Mouse (Mus musculus): ENCODE data around the gene Adgb. TPM values are rescaled to one million over a fixed set of nuclear protein-coding genes. Genes with fewer than 3 reads are reported as not detected.

Gene Adgb
- polyA plus RNA-seq, 1 experiment from 2014 or later = 0.27 TPM

- Histone ChIP-seq H3K27ac (no peak overlapping the region), H3K9me3 (replicated peaks) (no peaks in the 10 kb centered on the region), H3K4me2 (no peak overlapping the region), H3K27me3 (no peaks in the 10 kb centered on the region), H3K4me1 (replicated peaks) (no peaks in the 10 kb centered on the region), H3K9ac (no peak overlapping the region), H3K36me3 (no peaks in the 10 kb centered on the region), H3K4me3 (replicated peaks) (no peak overlapping the region)
- WGBS (ENCODE audit: insufficient replicate concordance) = 58% methylated on average over 4 of the region's 4 CpGs
- DNase-seq (no peak), ATAC-seq (ENCODE audit: low read depth) (no peak)
Measured at GRCm38 (mm10) chr10:10301692-10302091, 170.4 kb downstream of the Adgb start.

GRCm38 (mm10) chr10:10300915-10301439, 171.1 kb downstream of the Adgb start:
- DNase-seq = no peak
- Histone ChIP-seq H3K9ac (no peak overlapping the region), H3K36me3 (no peaks in the 10 kb centered on the region), H3K9me3 (replicated peaks) (no peaks in the 10 kb centered on the region), H3K27me3 (no peaks in the 10 kb centered on the region), H3K4me3 (replicated peaks) (no peak overlapping the region), H3K4me1 (replicated peaks) (no peaks in the 10 kb centered on the region), H3K27ac (no peak overlapping the region), H3K4me2 (no peak overlapping the region)
- WGBS (ENCODE audit: insufficient replicate concordance) = 63% methylated on average over 8 of the region's 8 CpGs
- ATAC-seq (ENCODE audit: low read depth) = no peak

GRCm38 (mm10) chr10:10299987-10300386, 172.1 kb downstream of the Adgb start:
- Histone ChIP-seq H3K4me2 (no peak overlapping the region), H3K4me3 (replicated peaks) (no peak overlapping the region), H3K9ac (no peak overlapping the region), H3K36me3 (no peaks in the 10 kb centered on the region), H3K4me1 (replicated peaks) (no peaks in the 10 kb centered on the region), H3K27me3 (no peaks in the 10 kb centered on the region), H3K9me3 (replicated peaks) (no peaks in the 10 kb centered on the region), H3K27ac (no peak overlapping the region)
- ATAC-seq (ENCODE audit: low read depth) = no peak
- DNase-seq = no peak
- 70% methylated on average over 4 of the region's 4 CpGs for WGBS (ENCODE audit: insufficient replicate concordance)

- H3K9ac ChIP-seq = no peak overlapping the region
- no peak overlapping the region for H3K4me3 ChIP-seq (replicated peaks)
- WGBS (ENCODE audit: insufficient replicate concordance) = 27% methylated on average over 2 of the region's 2 CpGs
- DNase-seq = no peak
- H3K27me3 ChIP-seq = no peaks in the 10 kb centered on the region
- no peak for ATAC-seq (ENCODE audit: low read depth)
- H3K27ac ChIP-seq = no peak overlapping the region
- H3K4me2 ChIP-seq = no peak overlapping the region
- no peaks in the 10 kb centered on the region for H3K9me3 ChIP-seq (replicated peaks)
- no peaks in the 10 kb centered on the region for H3K4me1 ChIP-seq (replicated peaks)
- no peaks in the 10 kb centered on the region for H3K36me3 ChIP-seq
Measured at GRCm38 (mm10) chr10:10287221-10287867, 184.8 kb downstream of the Adgb start.

Other genes starting within 250 kb of the Adgb start
- 20.3 and 23.1 TPM in 2 replicates for gene Rab32, start 85.9 kb upstream of the Adgb start, polyA plus RNA-seq (2015; fragmentation: Nextera tagmentation; extraction: Ambion mirVana)
- not detected in 2 replicates for gene Gm10944, start 209.0 kb upstream of the Adgb start, polyA plus RNA-seq (2015; fragmentation: Nextera tagmentation; extraction: Ambion mirVana)